In genomic region chr8:121115948-121116347, GRCm38 (mm10) we compare ENCODE assay signal across 8 mouse cellular contexts. TPM values are rescaled to one million over a fixed set of nuclear protein-coding genes. Genes with fewer than 3 reads are reported as not detected.
DNase-seq lines count a peak whose midpoint lies in the region; ATAC-seq and TF ChIP-seq lines count a peak whose summit lies in the region.

Gene Foxc2 (plus strand): TSS chr8:121116171.

- intact Hi-C loops in heart, postnatal 10 days (cut with DNase I), result loop anchor here (5.0 kb wide), 1 partner anchor 201 kb away; no protein-coding TSS in a partner anchor

- peak; percentile 60 for ATAC-seq in activated CD4-positive, CD25-positive, alpha-beta regulatory T cell, adult 4 months
- ATAC-seq in lung, embryonic 16.5 days (ENCODE audit: low read depth), result peak; percentile 81

- whole genome bisulfite sequencing in forebrain, embryonic 10.5 days, result under 1% methylated on average over 25 of the region's 25 CpGs
- under 1% methylated on average over 25 of the region's 25 CpGs for WGBS in lung, embryonic 16.5 days

- peaks cover 35% of the 10 kb centered on the region for H3K79me3 ChIP-seq in C2C12 (ENCODE audit: low read depth)

- TF ChIP-seq CTCF in C2C12 (IDR thresholded peaks at IDR 0.05; ENCODE audit: control insufficient read depth, insufficient read depth, insufficient read length), result no peak

- DNase-seq in forebrain, embryonic 10.5 days (ENCODE audit: extremely low spot score, low spot score), result peak; percentile 84
- peak; percentile 88 to 91 for DNase-seq in heart, postnatal 10 days
- peak; percentile 91 to 95 for DNase-seq in kidney, postnatal 4 days
- DNase-seq in ovary, postnatal 36 days (ENCODE audit: low spot score), result peak; percentile 76
- DNase-seq in urinary bladder, postnatal 10 days (ENCODE audit: low spot score), result peak; percentile 41

- peak within 1 kb of the TSS; percentile 80 for H3ac ChIP-seq in C2C12 (ENCODE audit: control insufficient read depth, insufficient read length, low read depth)

- H3K9ac ChIP-seq in lung, embryonic 16.5 days (ENCODE audit: low read length), result peak within 1 kb of the TSS; percentile 65

- H3K4me1 ChIP-seq in forebrain, embryonic 10.5 days, result peaks cover 39% of the 10 kb centered on the region
- H3K4me1 ChIP-seq in lung, embryonic 16.5 days (replicated peaks; ENCODE audit: control insufficient read depth, insufficient read depth, low read length), result peaks cover 13% of the 10 kb centered on the region

- H3K9me3 ChIP-seq in forebrain, embryonic 10.5 days, result no peaks in the 10 kb centered on the region
- no peaks in the 10 kb centered on the region for H3K9me3 ChIP-seq in lung, embryonic 16.5 days (ENCODE audit: control insufficient read depth, low read length)

- peak within 1 kb of the TSS; percentile 71 for H3K27ac ChIP-seq in forebrain, embryonic 10.5 days
- peak within 1 kb of the TSS; percentile 45; the same call in 1 of the 2 replicates for H3K27ac ChIP-seq in lung, embryonic 16.5 days (ENCODE audit: low read length)

- peak within 1 kb of the TSS; percentile 95 for H3K4me2 ChIP-seq in lung, embryonic 16.5 days (ENCODE audit: low read depth, low read length)

- H3K27me3 ChIP-seq in C2C12 (ENCODE audit: control insufficient read depth, insufficient read depth, insufficient read length), result no peaks in the 10 kb centered on the region
- peaks cover 100% of the 10 kb centered on the region for H3K27me3 ChIP-seq in forebrain, embryonic 10.5 days (ENCODE audit: poor library complexity, severe bottlenecking)
- H3K27me3 ChIP-seq in lung, embryonic 16.5 days (ENCODE audit: control insufficient read depth, insufficient read depth, low read depth, low read length), result peaks cover 74% of the 10 kb centered on the region

- peak within 1 kb of the TSS; percentile 68 for H3K4me3 ChIP-seq in C2C12 (ENCODE audit: insufficient read depth, poor library complexity, severe bottlenecking)
- H3K4me3 ChIP-seq in forebrain, embryonic 10.5 days, result peak within 1 kb of the TSS; percentile 58
- peak within 1 kb of the TSS; percentile 61 for H3K4me3 ChIP-seq in lung, embryonic 16.5 days (ENCODE audit: low read length)

- peaks cover 49% of the 10 kb centered on the region for H3K79me2 ChIP-seq in C2C12 (ENCODE audit: control insufficient read depth, insufficient read depth)

- H3K36me3 ChIP-seq in C2C12 (ENCODE audit: control insufficient read depth, insufficient read depth), result peaks cover under 1% of the 10 kb centered on the region
- no peaks in the 10 kb centered on the region for H3K36me3 ChIP-seq in forebrain, embryonic 10.5 days (replicated peaks)
- H3K36me3 ChIP-seq in lung, embryonic 16.5 days (ENCODE audit: control insufficient read depth, insufficient read depth, low read length), result no peaks in the 10 kb centered on the region

TF ChIP-seq in C2C12, 6 proteins besides CTCF, POLR2A, EP300 and RAD21:
- TF ChIP-seq MYOG (IDR thresholded peaks at IDR 0.05; ENCODE audit: control insufficient read depth, extremely low read depth, insufficient read length) (no peak), CEBPB (IDR thresholded peaks at IDR 0.05; ENCODE audit: low read depth) (no peak), MAX (IDR thresholded peaks at IDR 0.05) (no peak), MYOD1 (IDR thresholded peaks at IDR 0.05; ENCODE audit: control insufficient read depth, insufficient read length, low read depth) (no peak), USF1 (IDR thresholded peaks at IDR 0.05; ENCODE audit: low read depth) (no peak), FOSL1 (IDR thresholded peaks at IDR 0.05; ENCODE audit: insufficient read depth, low read length, poor library complexity, severe bottlenecking) (no peak)

RNA-seq across cellular contexts. Expression of gene Foxc2, which starts in this region (rescaled TPM):
- polyA plus RNA-seq in C2C12 (2012; fragmentation: generic; extraction: Trizol), result 22.9 TPM
- not detected for polyA plus RNA-seq in activated CD4-positive, CD25-positive, alpha-beta regulatory T cell, adult 4 months (2017; shearing (Covaris generic))
- polyA plus RNA-seq in forebrain, embryonic 10.5 days (2016; fragmentation: Nextera tagmentation; extraction: Ambion mirVana), result 4.6 and 6.1 TPM in 2 replicates
- total RNA-seq in heart, postnatal 10 days (2021), result 1 to 10 TPM; 4.0 TPM
- polyA plus RNA-seq in lung, embryonic 16.5 days (2015; fragmentation: Nextera tagmentation; extraction: Ambion mirVana), result 0.58 and 0.62 TPM in 2 replicates

Comparison
In these comparisons a context has a peak if more than half of its experiments do, and no peak if none do; other contexts are left out.
1. Peak in every context shown above with its lines: DNase-seq, ATAC-seq, H3K4me3 ChIP-seq and H3K27ac ChIP-seq.
2. Peak in ATAC-seq in activated CD4-positive, CD25-positive, alpha-beta regulatory T cell, adult 4 months; RNA of the gene not detected or under 1 TPM.
3. Peak in ATAC-seq, H3K4me3 ChIP-seq, H3K27ac ChIP-seq, H3K9ac ChIP-seq and H3K4me2 ChIP-seq in lung, embryonic 16.5 days; RNA of the gene not detected or under 1 TPM.
4. DNase-seq: peak in every context shown above with its lines; median percentile 93 in kidney, postnatal 4 days; 90 in heart, postnatal 10 days; 84 in forebrain, embryonic 10.5 days; 76 in ovary, postnatal 36 days; 41 in urinary bladder, postnatal 10 days.